14 mouse cellular contexts compared by ENCODE assay signal in genomic region chr15:26748484-26748883, GRCm38 (mm10).
"Had no signal": no experiment of that assay in that cellular context is flagged by ENCODE, and none has a peak within 500 bp of the region (broad histone marks: within the 10 kb centered on the region; RNA-seq: fewer than 3 reads in every experiment).

No protein-coding gene starts in this region.

- DNase-seq: retina, postnatal 1 day; right cerebral cortex, postnatal 14 days; right cerebral cortex, postnatal 25 days; spleen, adult 18-20 months; thymus, adult 18-20 months; thymus, adult 2 months; thymus, postnatal 14 days; thymus, postnatal 25 days; thymus, postnatal 36 days; thymus, postnatal 4 days had no signal

- H3K4me3 ChIP-seq: neural tube, embryonic 12.5 days; neural tube, embryonic 13.5 days; neural tube, embryonic 15.5 days; stomach, embryonic 15.5 days had no signal

- H3K4me1 ChIP-seq: neural tube, embryonic 12.5 days; neural tube, embryonic 13.5 days; neural tube, embryonic 15.5 days; stomach, embryonic 15.5 days had no signal
